In the genomic region with DNA sequence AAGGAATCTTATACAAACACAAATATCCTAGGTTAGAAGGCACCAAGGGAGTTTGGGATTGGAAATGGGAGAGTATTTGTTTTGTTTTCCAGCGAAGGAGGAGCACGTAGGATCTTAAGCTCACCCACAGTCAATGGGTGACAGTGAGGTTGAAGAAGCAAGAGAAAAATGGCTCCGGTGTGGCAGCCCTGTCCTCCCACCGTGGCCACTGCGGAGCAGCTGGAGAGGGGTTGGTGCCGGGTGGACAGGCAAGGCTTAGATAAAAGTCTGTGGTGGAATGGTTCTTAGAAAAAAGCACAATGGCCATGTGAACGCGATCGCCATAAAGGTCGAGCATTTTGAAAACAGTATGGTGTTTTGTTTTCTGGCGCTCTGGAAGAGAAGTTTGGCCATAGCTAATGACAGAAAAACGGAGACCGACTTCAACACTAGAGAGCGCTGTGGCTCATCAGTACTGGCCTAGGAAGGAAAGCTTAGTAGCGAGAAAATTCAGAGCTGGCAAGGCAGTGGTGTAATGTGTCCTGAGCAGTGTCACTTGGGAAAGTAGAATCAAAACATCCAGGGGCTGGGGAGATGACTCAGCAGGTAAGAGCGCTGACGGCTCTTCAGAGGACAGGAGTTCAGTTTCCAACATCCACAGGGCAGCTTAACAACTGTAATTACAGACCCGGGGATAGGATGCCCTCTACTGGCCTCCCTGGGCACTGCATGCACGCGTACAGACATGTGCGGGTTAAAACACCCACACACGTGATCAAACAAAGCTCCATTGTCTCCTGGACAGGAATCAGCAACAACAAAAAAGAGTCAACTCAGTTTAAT, we compare ENCODE assay signal across 8 mouse cellular contexts. TPM values are rescaled to one million over a fixed set of nuclear protein-coding genes. Genes with fewer than 3 reads are reported as not detected.
DNase-seq lines count a peak whose midpoint lies in the region; ATAC-seq and TF ChIP-seq lines count a peak whose summit lies in the region.

No protein-coding gene starts in this region.

- no peaks in the 10 kb centered on the region for H3K36me3 ChIP-seq in embryonic facial prominence, embryonic 13.5 days
- no peaks in the 10 kb centered on the region for H3K36me3 ChIP-seq in kidney, adult 2 months (ENCODE audit: control insufficient read depth, insufficient read depth, low read length)
- no peaks in the 10 kb centered on the region for H3K36me3 ChIP-seq in limb, embryonic 12.5 days
- no peaks in the 10 kb centered on the region for H3K36me3 ChIP-seq in midbrain, embryonic 15.5 days (replicated peaks)
- peaks cover 2% of the 10 kb centered on the region; the same call in 1 of the 2 replicates for H3K36me3 ChIP-seq in spleen, adult 2 months (ENCODE audit: control insufficient read depth, insufficient read depth, low read length)

- H3K27me3 ChIP-seq in embryonic facial prominence, embryonic 13.5 days, result no peaks in the 10 kb centered on the region
- no peaks in the 10 kb centered on the region for H3K27me3 ChIP-seq in kidney, adult 2 months (replicated peaks; ENCODE audit: control insufficient read depth, insufficient read depth, low read length)
- H3K27me3 ChIP-seq in limb, embryonic 12.5 days, result no peaks in the 10 kb centered on the region
- H3K27me3 ChIP-seq in midbrain, embryonic 15.5 days (replicated peaks), result no peaks in the 10 kb centered on the region
- H3K27me3 ChIP-seq in spleen, adult 2 months (ENCODE audit: control insufficient read depth, insufficient read depth, low read length), result no peaks in the 10 kb centered on the region

- TF ChIP-seq POLR2A in kidney, adult 2 months (IDR thresholded peaks at IDR 0.05; ENCODE audit: low read depth, low read length), result no peak
- no peak for TF ChIP-seq POLR2A in spleen, adult 2 months (IDR thresholded peaks at IDR 0.05; ENCODE audit: low read depth, low read length)

- H3K9ac ChIP-seq in embryonic facial prominence, embryonic 13.5 days, result no peak overlapping the region
- no peak overlapping the region for H3K9ac ChIP-seq in limb, embryonic 12.5 days (replicated peaks)
- H3K9ac ChIP-seq in midbrain, embryonic 15.5 days, result no peak overlapping the region

- peak overlapping the region; percentile 49 for H3K4me2 ChIP-seq in embryonic facial prominence, embryonic 13.5 days
- peak overlapping the region; percentile 44 for H3K4me2 ChIP-seq in limb, embryonic 12.5 days
- peak overlapping the region; percentile 37 for H3K4me2 ChIP-seq in midbrain, embryonic 15.5 days

- peak; percentile 78 for DNase-seq in 3134 (ENCODE audit: extremely low read depth, insufficient read length, low spot score)
- DNase-seq in adrenal gland, postnatal 25 days, result peak; percentile 72
- peak; percentile 70 to 81 for DNase-seq in heart, adult 18-20 months
- DNase-seq in kidney, adult 2 months, result peak; percentile 79
- peak; percentile 39 to 53 for DNase-seq in spleen, adult 2 months (ENCODE audit: low read depth in 1 of 2, low spot score in 2 of 2)

- no peak overlapping the region for H3K27ac ChIP-seq in embryonic facial prominence, embryonic 13.5 days
- no peak overlapping the region for H3K27ac ChIP-seq in kidney, adult 2 months (ENCODE audit: insufficient read depth, low read depth, low read length)
- H3K27ac ChIP-seq in limb, embryonic 12.5 days, result no peak overlapping the region
- H3K27ac ChIP-seq in midbrain, embryonic 15.5 days, result no peak overlapping the region
- no peak overlapping the region for H3K27ac ChIP-seq in spleen, adult 2 months (ENCODE audit: insufficient read depth, low read length)

- peak; percentile 76 for TF ChIP-seq CTCF in kidney, adult 2 months (conservative IDR thresholded peaks at IDR 0.05; ENCODE audit: insufficient read depth, insufficient read length, low read depth, low read length)
- TF ChIP-seq CTCF in spleen, adult 2 months (IDR thresholded peaks at IDR 0.05; ENCODE audit: extremely low read depth, insufficient read depth, insufficient read length, insufficient replicate concordance), result peak; percentile 56; the same call in 1 of the 2 replicates

- H3K4me1 ChIP-seq in embryonic facial prominence, embryonic 13.5 days, result peaks cover 2% of the 10 kb centered on the region; the same call in 1 of the 2 replicates
- H3K4me1 ChIP-seq in kidney, adult 2 months (ENCODE audit: control insufficient read depth, insufficient read depth, low read length), result no peaks in the 10 kb centered on the region
- no peaks in the 10 kb centered on the region; the same call in 1 of the 2 replicates for H3K4me1 ChIP-seq in limb, embryonic 12.5 days (replicated peaks)
- no peaks in the 10 kb centered on the region for H3K4me1 ChIP-seq in midbrain, embryonic 15.5 days
- H3K4me1 ChIP-seq in spleen, adult 2 months (ENCODE audit: control insufficient read depth, insufficient read depth, insufficient read length), result no peaks in the 10 kb centered on the region

- ATAC-seq in embryonic facial prominence, embryonic 13.5 days (ENCODE audit: insufficient number of reproducible peaks, insufficient read depth, low FRiP score, low TSS enrichment, low read depth), result no peak
- peak; percentile 59; the same call in 1 of the 2 replicates for ATAC-seq in limb, embryonic 12.5 days (ENCODE audit: insufficient number of reproducible peaks, insufficient read depth, low FRiP score, low TSS enrichment, low read depth)
- ATAC-seq in midbrain, embryonic 15.5 days (replicated peaks), result peak; percentile 80

- WGBS in embryonic facial prominence, embryonic 13.5 days, result 19% methylated on average over 22 of the region's 22 CpGs
- 19% methylated on average over 22 of the region's 22 CpGs for WGBS in kidney, adult 2 months
- 21% methylated on average over 22 of the region's 22 CpGs for WGBS in limb, embryonic 12.5 days
- 20% methylated on average over 22 of the region's 22 CpGs for WGBS in midbrain, embryonic 15.5 days
- 23% methylated on average over 22 of the region's 22 CpGs for WGBS in spleen, adult 2 months

- peak overlapping the region; percentile 21; the same call in 1 of the 2 replicates for H3K4me3 ChIP-seq in embryonic facial prominence, embryonic 13.5 days
- peak overlapping the region; percentile 21; the same call in 1 of the 2 replicates for H3K4me3 ChIP-seq in kidney, adult 2 months (ENCODE audit: insufficient read depth, low read depth, low read length)
- peak overlapping the region; percentile 16; the same call in 1 of the 2 replicates for H3K4me3 ChIP-seq in limb, embryonic 12.5 days (replicated peaks)
- H3K4me3 ChIP-seq in midbrain, embryonic 15.5 days, result 0 out of 2 replicates have a peak overlapping the region, but pooled peaks have one; percentile 2
- H3K4me3 ChIP-seq in spleen, adult 2 months (ENCODE audit: extremely low read depth, insufficient read depth, insufficient read length), result peak overlapping the region; percentile 29; the same call in 1 of the 2 replicates

- no peaks in the 10 kb centered on the region for H3K9me3 ChIP-seq in embryonic facial prominence, embryonic 13.5 days
- no peaks in the 10 kb centered on the region for H3K9me3 ChIP-seq in limb, embryonic 12.5 days
- no peaks in the 10 kb centered on the region for H3K9me3 ChIP-seq in midbrain, embryonic 15.5 days

RNA-seq across cellular contexts. Expression of gene Efcab10, which starts 14.8 kb away (rescaled TPM):
- 0.52 TPM in 1 of 2 replicates, not detected in the other for total RNA-seq in adrenal gland, postnatal 25 days (2021)
- 0.56 and 0.87 TPM in 2 replicates for polyA plus RNA-seq in embryonic facial prominence, embryonic 13.5 days (2015; fragmentation: Nextera tagmentation; extraction: Ambion mirVana)
- not detected for total RNA-seq in heart, adult 18-20 months (2021)
- 0.17 TPM in 1 of 2 replicates, not detected in the other for polyA plus RNA-seq in kidney, adult 2 months (2012; rRNA removed)
- polyA plus RNA-seq in limb, embryonic 12.5 days (2016; fragmentation: Nextera tagmentation; extraction: Ambion mirVana), result 0.45 and 0.55 TPM in 2 replicates
- polyA plus RNA-seq in midbrain, embryonic 15.5 days (2015; fragmentation: Nextera tagmentation; extraction: Ambion mirVana), result 4.3 and 4.4 TPM in 2 replicates
- not detected in 2 replicates for polyA plus RNA-seq in spleen, adult 2 months (2012; rRNA removed)

RNA-seq across cellular contexts. Expression of gene Twistnb, which starts 49.6 kb away (rescaled TPM):
- 13.0 and 18.6 TPM in 2 replicates for total RNA-seq in adrenal gland, postnatal 25 days (2021)
- polyA plus RNA-seq in embryonic facial prominence, embryonic 13.5 days (2015; fragmentation: Nextera tagmentation; extraction: Ambion mirVana), result 58.5 and 60.7 TPM in 2 replicates
- total RNA-seq in heart, adult 18-20 months (2021), result 10 to 100 TPM in 1 of 2 experiments, 1 to 10 TPM in 1; 8.0 to 10.2 TPM
- 12.7 and 19.9 TPM in 2 replicates for polyA plus RNA-seq in kidney, adult 2 months (2012; rRNA removed)
- polyA plus RNA-seq in limb, embryonic 12.5 days (2016; fragmentation: Nextera tagmentation; extraction: Ambion mirVana), result 57.0 and 65.2 TPM in 2 replicates
- polyA plus RNA-seq in midbrain, embryonic 15.5 days (2015; fragmentation: Nextera tagmentation; extraction: Ambion mirVana), result 42.3 and 47.0 TPM in 2 replicates
- 42.5 and 77.1 TPM in 2 replicates for polyA plus RNA-seq in spleen, adult 2 months (2012; rRNA removed)
